Mouse (Mus musculus) cerebellum, postnatal 36 days (tissue): ENCODE results near the gene Dstn.

ENCODE experiments used
- DNase-seq, 2 experiments: peaks; one replicate each; pipeline ENCODE4 v3.0.0; 2021 to 2022; ENCODE audit warnings: mixed read lengths in 2 of 2

The Dstn gene

DNA sequence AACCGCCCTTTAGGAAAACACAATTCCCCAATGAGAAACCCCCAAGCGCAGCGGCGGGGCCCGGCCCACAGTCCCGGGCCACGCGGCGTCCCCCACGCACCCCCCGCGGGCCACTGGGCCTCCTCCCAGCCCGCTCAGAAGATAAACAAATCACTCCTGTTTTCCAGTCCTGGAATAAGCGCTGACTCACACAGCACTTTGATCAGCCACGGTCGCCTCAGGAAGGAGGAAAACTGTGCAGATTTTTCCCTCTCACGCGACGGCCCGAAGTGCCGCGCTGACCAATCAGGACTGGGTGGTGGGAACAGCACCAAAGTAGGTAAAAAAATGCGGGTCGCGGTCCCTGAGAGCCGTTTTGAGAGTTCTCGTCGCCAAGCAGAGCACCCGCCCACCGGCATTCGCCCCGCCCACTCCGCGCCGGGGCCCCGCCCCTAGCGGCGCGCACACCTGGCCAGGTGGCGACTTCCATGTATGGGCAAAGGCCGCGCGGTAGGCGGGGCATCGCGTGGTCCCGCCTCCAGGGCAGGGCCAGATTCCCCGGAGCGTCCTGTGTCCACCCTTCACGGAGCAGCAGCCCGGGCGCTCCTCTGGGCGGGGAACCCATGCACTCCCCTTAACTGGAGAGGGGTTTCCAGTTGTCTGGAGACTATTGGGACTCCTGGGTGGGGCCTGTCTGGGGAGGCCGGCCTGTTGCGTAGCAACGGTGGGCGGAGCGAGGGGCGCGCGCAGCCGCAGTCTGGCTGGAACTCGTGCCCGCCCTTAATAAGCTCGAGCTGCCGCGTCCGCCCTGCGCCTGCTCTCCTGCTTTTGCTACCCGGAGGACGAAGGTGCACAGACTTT, at the start of gene Dstn:
TSS of gene Dstn (plus strand) at position 561 of the 840 bp plus-strand sequence.
- peak; percentile 94 to 95 for DNase-seq

DNA sequence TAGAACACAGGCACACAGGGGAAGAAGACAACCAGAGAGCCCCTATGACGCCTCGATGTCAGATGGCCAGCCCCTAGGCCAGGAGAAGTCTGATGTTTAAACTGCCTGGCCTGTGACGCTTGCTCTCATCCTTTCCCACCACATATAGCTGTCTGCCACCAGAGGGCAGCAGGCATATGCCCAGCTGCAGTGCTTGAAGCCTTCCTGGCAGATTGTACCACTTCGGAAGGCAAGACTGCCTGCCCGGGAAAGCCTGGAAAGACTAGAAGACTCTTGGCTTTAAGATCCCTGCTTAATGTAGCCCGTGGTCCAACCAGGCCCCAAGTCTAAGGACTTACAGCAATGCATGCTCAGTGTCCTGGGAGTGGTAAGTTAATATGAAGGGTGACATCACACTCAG, 47.8 kb upstream of the Dstn start:
- DNase-seq: peak; percentile 75 to 78

DNA sequence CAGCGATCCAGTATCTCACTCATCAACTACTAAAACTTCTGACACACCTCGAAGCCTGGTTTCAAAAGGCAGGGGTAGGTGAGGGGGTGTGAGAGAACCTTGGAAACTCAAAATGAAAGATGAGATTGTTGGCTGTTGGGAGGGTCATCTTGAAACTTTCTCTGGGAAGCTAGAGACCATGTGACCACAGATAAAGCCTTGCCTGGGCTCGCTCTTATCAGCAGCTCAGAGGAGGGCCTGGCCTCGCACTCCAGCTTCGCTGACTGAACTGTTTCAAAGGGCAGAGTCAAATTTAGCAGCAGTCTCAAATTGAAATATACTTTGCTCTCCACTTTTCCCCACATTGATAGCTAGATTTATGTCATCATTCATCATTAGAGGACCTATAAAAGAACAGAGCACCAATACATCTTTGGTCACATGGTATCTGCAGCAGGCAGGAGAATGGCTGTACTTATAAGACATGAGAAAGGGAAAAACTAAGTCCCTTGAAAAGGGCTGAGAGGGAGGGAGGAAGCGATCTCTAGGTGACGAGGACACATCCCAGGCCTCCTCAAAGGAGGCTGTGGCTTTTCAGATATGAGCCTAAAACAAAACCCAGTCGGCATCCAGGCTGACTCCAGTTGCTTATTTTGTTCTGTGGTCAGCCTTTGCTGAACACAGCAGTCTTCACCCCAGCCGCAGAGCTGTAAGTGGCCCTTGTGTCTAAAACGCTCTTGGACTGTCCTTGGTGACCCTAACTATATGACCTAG, 44.0 kb upstream of the Dstn start:
- DNase-seq: no peak

DNA sequence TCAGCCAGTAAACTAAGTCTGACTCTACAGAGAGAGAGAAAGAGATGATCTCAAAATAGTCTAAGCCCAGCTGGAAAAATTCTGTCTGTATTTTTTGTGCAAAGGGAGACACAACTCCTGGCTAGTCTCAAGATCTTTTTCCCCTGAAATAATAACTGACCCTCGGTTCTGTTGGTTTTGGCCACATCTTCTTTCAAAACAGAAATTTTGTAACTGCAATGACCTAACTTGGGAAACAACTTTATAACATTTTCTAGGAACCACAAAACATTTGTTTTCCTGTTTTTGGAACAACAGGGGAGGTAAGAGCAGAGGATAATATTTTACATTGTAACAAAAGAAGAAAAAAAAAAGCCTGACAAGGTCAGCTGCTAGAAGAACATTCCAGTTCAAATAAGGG, 39.1 kb upstream of the Dstn start:
- DNase-seq: no peak

DNA sequence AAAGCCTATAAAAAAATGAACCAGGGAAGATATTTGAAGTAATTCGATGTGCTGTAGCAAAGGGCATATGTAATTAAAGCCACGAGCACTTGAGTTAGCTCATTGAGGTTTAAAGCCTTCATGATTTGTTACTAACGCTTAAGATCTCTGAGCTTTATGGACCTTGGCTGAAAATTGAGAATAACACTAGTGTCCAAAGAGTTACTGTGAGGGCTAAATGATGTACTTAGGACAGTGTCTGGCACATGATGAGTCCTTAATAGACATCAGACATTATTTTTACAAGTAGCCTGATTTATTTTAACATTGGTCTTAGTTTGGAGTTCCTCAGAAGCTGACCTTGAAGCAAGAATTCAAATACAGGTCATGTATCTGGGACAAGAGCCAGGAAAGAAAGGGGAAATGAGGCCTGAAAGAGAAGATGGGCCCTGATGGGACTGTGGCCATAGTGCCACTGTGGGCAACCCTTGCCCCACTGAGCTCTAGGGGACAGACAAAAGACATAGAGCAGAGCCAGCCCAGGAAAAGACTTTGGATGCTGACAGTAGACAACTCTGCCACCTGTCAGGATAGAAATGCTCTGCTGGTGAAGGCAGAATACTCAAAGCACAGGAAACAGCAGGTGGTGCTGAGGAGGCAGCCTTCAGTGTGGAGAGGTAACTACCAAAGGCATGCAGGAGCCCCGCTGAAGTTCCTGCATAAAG, 38.0 kb upstream of the Dstn start:
- no peak for DNase-seq

DNA sequence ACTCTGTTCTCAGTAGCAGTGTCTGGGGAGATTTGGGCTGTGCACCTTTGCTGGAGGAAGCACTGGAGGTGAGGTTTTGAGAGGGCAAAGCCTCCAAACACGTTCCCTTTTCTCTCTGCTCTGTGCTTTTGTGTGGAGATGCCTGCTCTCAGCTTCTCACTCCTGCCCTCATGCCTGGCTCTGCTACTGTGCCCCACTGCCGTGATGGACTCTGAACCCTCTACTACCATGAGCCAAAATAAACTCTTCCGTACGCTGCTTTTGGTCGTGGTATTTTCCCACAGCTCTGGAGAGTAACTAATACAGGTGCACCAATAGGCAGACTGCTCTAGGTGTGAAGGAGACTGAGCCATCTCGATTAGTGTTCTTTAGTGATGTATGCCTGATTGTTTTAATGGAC, 35.8 kb upstream of the Dstn start:
- no peak for DNase-seq

DNA sequence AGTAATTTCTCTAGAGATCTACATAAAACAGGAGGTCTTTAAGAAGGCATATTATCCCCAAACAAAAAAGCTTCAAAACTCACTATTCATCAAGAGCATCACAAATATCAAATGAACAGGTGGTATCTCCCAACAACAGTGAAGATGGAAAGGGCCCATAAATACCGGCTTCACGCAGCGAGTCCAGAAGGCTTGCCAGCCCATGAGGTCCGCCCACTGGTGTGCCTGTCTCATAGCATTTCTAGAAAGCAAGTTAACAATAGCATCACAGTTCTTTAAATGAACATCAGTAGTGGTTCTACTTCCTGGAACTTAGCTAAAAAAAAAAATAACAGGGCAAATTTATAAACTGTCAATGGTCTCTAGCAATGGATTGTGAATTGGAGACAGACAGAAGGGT, 33.1 kb upstream of the Dstn start:
- peak in 1 of 2 experiments; percentile 18 for DNase-seq

DNA sequence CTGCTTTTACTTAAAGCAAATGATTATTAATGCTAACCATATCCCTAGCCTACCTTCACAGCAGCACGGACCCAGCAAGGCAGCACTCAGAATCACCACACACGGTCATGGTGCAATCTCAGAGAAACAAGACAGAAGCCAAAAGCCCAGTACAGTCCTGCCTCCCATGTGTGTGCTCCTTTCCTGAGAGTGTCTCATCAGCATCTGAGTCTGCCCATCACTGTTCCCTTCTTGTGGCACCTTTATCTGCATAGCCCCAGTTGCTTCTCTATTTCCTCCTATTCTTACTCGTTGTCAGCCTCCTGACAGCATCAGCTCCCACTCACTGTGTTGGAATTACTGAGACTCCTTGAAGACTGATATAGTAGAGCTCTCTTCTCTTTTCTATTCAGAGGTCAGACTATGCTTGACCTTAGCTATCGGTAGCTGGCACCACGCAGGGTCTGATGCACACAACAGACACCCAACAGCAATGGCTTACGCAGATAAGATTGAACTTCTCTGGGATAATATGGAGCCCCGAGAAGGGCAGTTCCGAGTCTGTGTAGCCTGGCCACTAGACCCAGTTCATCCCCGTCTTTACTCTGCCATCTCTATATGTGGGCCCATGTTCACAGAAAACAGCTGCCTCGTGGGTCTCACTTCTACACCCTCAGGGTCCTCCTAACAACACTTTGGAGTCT, 32.4 kb upstream of the Dstn start:
- DNase-seq: no peak

DNA sequence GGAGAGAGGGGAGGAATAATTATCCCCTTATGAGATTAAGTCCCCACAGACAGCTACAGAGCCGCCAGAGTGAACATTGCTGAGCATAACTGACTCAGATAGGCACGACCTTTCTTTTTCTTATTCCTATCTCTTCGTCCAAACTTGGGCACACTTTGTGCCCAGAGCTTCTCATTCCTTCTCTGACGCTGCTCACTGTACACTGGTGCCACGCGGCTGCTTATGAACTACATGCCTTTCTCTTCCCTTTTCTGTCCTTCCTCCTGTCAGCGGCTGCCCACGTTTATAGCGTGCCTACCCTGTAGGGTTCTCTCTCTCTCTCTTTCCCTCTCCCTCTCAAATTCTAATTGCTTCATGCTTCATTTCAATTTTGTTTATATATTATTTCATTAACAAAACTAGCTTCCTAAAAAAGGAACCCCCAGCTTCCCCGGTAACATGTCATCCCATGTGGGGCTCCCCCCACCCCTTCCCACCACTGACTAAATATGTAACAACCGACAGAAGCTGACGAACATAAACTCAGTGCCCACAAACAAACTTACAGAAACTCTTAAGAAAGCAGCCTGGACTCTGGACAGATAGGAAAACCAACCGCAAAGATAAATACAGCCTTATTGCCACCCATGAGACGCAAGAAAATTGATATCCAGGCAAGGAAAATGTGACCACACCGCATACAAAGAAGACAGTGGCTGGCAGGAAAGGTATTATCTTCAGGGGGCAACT, 25.8 kb upstream of the Dstn start:
- no peak for DNase-seq

DNA sequence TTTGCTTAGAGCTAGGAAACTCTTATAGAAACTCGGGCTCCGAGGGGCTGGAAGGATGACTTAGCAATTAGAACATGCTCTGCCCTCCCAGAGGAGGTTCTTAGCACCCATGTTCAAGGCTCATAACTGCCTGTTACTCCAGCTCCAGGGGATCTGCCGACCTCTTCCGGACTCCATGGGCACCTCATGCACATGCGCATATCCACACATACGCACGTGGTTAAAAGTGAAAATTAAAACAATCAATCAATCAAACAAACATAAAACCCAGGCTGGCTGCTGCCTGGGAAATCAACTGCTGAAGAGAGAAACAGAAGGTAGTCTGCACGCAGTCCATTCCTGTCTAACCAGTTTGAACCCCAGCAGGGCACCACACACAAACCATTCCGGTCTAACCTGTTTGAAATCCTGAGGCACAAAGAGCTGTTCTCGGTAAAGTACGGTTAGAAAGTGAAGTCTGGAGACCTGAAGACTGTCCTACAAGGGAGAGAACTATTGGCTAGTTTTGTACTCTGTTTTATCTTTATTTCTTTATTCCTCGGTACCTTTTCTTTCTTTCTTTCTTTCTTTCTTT, 25.2 kb upstream of the Dstn start:
- no peak for DNase-seq

DNA sequence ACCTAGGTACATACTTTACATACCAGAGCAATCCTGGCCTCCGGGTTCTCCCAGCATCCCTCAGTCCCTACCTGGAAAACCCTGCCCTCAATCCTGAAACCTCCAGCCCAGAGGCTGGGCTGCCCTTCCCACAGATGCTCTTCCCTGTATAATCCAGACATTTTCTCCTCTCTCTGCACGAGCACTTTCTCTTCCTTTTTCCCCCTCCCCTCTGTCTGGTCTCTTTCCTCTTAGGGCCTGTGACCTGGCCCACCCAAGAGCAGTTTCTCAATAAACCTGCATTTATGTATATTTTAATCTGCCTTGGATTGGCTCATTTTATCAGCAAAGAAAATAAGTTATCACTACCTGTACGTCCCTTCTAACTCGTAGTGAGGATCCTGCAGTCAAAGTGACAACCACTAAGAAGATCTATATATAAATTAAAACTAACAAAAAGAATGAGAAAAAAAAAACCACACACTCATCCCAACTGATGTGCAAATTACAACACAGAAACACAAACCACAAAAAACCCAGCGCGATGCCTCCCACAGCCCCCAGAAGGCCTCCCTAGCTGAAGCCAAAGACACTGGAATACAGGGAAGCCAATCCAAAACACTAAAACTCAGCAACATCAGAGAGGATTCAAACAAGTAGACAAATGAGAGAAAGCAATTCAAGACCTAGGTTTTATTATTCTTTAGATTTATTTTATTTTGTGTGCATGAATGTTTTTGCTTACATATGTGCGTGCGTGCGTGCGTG, 23.6 kb upstream of the Dstn start:
- DNase-seq: no peak

DNA sequence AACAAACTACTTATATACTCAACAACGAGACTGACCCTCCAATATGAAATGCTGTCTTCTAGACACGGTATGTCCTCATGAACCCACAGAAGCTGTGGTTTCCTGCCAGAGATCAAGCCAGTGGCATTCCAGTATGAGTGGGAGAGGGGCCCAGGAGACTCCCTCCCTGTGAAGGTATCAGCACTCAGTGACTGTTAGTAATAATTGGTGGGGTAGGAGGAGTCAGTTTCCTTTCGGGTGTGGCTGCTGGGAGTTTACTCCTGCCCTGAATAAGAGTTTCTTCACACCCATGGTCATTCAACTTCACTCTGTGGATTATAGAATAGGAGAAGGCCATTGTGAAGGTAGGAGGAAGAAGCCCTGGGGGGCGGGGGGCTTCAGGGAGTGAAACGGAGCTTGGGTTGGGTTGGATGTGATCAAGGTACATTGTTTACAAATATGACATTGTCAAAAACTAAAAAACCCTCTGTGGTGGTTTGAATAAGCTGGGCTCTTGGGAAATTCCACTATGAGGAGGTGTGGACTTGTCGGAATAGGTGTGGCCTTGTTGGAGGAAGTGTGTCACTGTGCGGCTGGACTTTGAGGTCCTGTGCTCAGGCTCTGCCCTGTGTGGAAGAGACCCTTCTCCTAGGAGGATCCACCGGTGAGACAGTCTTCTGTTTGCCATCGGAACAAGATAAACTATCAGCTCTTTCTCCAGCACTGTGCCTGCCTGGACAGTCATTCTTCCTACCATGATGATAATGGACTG, 15.5 kb upstream of the Dstn start:
- no peak for DNase-seq

DNA sequence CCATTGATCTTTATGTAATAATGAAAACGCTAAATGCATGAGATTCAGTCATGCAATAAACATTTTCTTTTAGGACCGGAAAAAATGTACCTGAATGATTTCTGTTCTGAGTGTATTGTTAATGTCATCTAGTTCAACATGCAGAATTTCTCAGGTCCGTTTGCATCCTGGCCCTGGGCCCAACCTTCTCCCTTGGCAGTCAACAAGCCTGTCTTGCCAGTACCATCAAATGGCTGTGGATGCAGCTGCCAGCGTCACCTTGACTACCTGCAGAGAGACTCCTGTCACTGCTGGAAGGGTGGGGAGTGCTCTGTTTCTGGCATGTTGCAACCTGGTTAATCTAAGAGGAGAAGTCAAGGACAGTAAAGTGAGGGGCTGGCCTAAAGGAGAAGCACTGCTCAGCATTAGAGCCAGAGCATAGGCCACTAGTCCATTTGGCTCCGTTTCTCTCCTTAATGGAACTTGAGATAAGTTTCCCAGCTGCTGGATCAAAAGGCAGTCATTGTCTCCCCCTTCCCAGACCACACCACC, 14.2 kb upstream of the Dstn start:
- peak; percentile 25 to 30 for DNase-seq

DNA sequence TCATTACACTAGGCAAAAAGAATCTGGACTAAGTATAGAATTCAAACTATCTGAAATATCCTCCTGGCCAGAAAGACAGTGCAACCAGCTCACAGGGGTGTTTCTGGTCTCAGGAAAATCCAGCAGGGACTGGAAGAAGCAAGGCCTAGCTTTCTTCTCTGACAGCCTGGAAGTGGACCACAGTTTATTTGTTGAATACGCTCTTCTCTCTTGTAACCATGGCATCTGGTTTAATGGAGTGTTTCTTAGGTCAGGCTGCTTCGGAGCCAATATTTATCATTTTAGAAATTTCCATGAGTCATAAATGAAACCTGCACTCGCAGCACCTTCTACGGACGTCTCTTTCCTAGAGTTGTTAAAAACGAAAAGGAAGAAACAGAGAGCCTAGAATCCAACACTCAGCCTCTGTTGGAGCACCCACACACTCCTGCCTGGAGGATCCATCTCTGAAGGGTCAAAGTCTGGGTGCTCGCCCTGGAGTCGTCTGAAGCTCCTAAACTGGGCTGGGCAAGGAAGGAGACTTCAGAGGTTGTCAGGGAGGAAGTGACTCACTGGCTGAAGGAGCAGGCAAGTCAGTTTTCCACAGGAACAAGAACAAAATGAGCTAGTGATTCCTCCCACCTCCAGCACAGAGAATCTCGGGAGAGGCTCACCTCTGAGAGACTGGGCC, 11.6 kb upstream of the Dstn start:
- DNase-seq: no peak

DNA sequence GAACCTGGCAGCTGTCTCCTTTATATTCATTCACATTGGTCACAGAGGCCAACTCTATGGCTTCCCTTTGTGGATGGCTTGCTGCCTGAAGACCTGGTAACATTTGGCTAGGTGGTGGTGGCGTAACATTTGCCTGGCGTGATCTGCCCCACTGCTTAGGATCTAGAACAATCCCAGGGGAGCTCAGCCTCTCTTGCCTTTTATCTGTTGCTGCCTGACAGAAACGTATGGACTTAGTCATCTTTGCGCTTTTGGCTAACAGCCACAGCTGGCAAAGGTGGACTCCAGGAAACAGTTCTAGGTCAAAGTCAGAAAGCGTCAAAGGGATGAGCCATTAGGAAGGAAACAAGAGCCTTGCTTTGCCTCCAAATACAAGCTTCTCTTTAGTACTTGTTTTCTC, 10.2 kb upstream of the Dstn start:
- DNase-seq: no peak

DNA sequence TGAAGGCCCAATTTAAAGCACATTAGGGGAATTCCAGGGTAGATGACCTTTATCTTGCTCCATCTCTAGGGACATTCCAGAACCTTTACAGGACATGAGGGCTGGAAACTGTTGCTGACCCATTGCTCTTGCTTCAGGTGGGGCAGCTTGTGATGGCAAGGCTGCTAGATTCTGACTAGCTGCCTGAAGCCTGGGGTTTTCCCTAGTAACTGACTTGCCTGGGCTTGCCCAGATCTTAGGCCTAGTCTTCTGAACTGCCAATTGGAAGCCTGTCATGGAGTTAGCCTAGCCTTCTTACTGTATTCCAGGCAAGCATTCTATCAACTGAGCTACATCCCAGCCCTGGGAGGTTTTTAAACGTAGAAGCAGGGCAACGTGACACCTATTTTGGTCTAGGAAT, 5.9 kb upstream of the Dstn start:
- no peak for DNase-seq

DNA sequence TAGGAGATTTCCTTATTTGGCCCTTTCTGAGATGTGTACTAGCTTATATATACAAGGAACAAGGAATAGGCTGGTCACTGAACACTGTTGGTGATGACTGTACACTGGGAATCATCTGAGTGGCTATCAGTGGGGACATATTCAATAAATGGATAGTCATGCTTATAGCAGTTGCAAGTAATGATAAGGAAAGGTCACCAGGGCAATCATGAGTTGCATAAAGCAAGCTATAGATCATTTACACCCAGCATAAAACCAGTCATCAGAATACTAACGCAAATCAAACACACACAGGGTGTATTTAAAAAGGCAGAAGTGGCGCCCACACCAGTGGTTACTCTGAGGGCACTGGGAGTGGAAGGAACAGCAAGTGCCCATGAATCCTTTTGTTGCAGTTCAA, 2.9 kb upstream of the Dstn start:
- no peak for DNase-seq

DNA sequence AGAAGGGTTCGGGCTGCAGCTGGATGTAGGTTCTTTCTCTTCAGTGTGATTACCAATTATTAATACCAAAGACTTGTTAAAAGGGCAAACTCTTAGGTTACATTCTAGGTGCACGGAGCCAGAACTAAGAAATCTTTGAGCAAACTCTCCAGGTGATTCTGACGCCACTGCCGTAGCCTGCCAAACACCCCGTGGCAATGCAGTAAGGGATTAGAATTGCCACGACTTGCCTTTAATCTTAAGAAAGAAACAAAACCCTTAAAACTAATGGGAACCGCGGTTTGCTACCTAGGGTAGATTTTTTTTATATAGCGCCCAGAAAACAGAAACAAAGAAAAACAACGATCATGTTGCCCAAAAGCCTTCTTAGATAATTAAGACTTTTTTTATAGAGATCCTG, 899 bp upstream of the Dstn start:
- no peak for DNase-seq

DNA sequence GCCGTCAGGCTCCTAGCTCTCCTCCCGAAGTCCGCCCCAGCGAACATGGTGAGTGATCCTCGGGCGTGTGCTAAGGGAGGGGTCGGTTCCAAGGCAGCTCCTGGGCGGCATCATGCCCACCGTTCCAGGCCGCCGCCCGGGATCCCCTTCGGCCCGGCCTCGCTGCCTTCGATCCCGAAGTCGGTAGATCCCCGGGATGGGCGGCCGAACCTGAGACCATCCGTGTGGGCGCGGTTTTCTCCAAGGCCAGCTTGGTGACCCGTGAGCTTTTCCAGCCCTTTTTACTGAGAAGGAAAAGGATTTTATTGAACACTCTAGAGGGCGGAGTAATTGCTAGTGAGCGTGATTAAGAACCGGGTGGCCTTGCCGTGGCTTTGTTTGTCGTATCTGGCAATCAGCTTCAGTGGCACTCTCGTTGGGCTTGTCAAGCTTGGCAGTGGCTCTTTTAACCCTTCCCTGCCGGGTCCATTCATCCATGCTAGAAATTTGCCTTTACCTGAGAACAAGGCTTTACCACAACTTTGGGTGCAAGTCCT, 548 bp downstream of the Dstn start:
- peak; percentile 45 to 60 for DNase-seq
